Mouse (Mus musculus) myocyte (in vitro differentiated cells): ENCODE measurements around the gene Hist1h1c.

ENCODE experiments used
- CEBPB ChIP-seq: IDR thresholded peaks from 2 replicates; pipeline ENCODE4 v1.6.1; 2011; ENCODE audit warnings: mild to moderate bottlenecking, moderate library complexity; ENCODE audit not compliant: poor library complexity, insufficient read depth, severe bottlenecking
- E2F4 ChIP-seq: IDR thresholded peaks from one replicate; pipeline ENCODE4 v1.6.1; 2011; ENCODE audit warnings: mild to moderate bottlenecking, control low read depth, moderate library complexity; ENCODE audit not compliant: insufficient read depth
- POLR2A ChIP-seq: IDR thresholded peaks from one replicate; pipeline ENCODE4 v1.6.1; 2011; ENCODE audit warnings: low read depth, mild to moderate bottlenecking, control low read depth, moderate library complexity; ENCODE audit not compliant: insufficient read length
- TCF12 ChIP-seq: IDR thresholded peaks from one replicate; pipeline ENCODE4 v1.6.1; 2011; ENCODE audit warnings: mild to moderate bottlenecking, control low read depth; ENCODE audit not compliant: poor library complexity, insufficient read depth, severe bottlenecking

DNA sequence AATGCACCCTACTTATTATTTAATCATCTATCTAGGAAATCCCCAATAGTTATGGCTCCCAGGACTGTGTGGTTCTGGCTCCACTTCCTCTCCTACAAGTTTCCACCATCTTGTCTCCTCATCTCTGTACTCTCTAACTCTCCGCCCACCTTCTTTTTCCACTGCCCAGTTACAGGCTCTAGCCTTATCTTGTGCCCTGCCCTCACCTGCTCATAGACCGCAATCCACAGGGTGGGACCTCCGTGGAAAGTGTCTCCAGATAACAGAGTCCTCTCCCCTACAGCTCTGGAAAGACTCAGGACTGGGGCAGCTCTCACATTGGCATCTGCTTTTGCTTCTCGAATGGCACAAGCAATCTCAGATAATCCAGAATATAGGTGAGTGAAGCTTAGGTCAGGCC, 40.4 kb downstream of the Hist1h1c start:
- TF ChIP-seq CEBPB (no peak), TCF12 (no peak), POLR2A (no peak), E2F4 (no peak)
